Mouse (Mus musculus) heart, adult 18-20 months (tissue): ENCODE measurements at regions not wholly inside any gene's neighbourhood (a gene's known extent, or its start where the extent isn't known, plus 50 kb on each side); places are given as distances from the start of the nearest gene placed in this dataset.

ENCODE experiments used
- DNase-seq, 2 experiments: peaks; one replicate each; pipeline ENCODE4 v3.0.0; 2021 to 2022; ENCODE audit warnings: mixed read lengths in 1 of 2

GRCm38 (mm10) chr1:57188796-57189319, 188.6 kb upstream of the 1700066M21Rik start:
- no peak for DNase-seq

GRCm38 (mm10) chr1:57201274-57201673, 176.1 kb upstream of the 1700066M21Rik start:
- DNase-seq = no peak

GRCm38 (mm10) chr1:57204331-57204730, 173.1 kb upstream of the 1700066M21Rik start:
- DNase-seq = no peak

GRCm38 (mm10) chr1:57205198-57205987, 172.0 kb upstream of the 1700066M21Rik start:
- peak; percentile 24 to 69 for DNase-seq

GRCm38 (mm10) chr1:57206496-57206895, 170.9 kb upstream of the 1700066M21Rik start:
- no peak for DNase-seq

- no peak for DNase-seq
Measured at GRCm38 (mm10) chr1:57206944-57207343, 170.5 kb upstream of the 1700066M21Rik start.

- no peak for DNase-seq
Measured at GRCm38 (mm10) chr1:57208415-57208814, 169.0 kb upstream of the 1700066M21Rik start.

- DNase-seq = no peak
Measured at GRCm38 (mm10) chr1:57209281-57209680, 168.1 kb upstream of the 1700066M21Rik start.

- DNase-seq = no peak
Measured at GRCm38 (mm10) chr1:57211046-57211445, 166.4 kb upstream of the 1700066M21Rik start.

GRCm38 (mm10) chr1:57213428-57213874, 164.0 kb upstream of the 1700066M21Rik start:
- no peak for DNase-seq

GRCm38 (mm10) chr1:57214266-57214665, 163.2 kb upstream of the 1700066M21Rik start:
- DNase-seq = no peak

- DNase-seq = no peak
Measured at GRCm38 (mm10) chr1:57217656-57218055, 159.8 kb upstream of the 1700066M21Rik start.

GRCm38 (mm10) chr1:57218127-57218526, 159.3 kb upstream of the 1700066M21Rik start:
- DNase-seq = no peak

GRCm38 (mm10) chr1:57218616-57219015, 158.8 kb upstream of the 1700066M21Rik start:
- DNase-seq = no peak

- peak; percentile 18 to 28 for DNase-seq
Measured at GRCm38 (mm10) chr1:57224425-57225104, 152.9 kb upstream of the 1700066M21Rik start.

- no peak for DNase-seq
Measured at GRCm38 (mm10) chr1:57243607-57244408, 133.6 kb upstream of the 1700066M21Rik start.

GRCm38 (mm10) chr1:57259626-57260025, 117.8 kb upstream of the 1700066M21Rik start:
- DNase-seq = no peak

GRCm38 (mm10) chr1:57265012-57265760, 112.2 kb upstream of the 1700066M21Rik start:
- DNase-seq = no peak

- no peak for DNase-seq
Measured at GRCm38 (mm10) chr1:57266695-57267094, 110.7 kb upstream of the 1700066M21Rik start.

GRCm38 (mm10) chr1:57267851-57268250, 109.6 kb upstream of the 1700066M21Rik start:
- DNase-seq = no peak

- DNase-seq = peak in 1 of 2 experiments; percentile 22
Measured at GRCm38 (mm10) chr1:57269679-57270354, 107.6 kb upstream of the 1700066M21Rik start.
